Mouse (Mus musculus) forebrain, embryonic 13.5 days (tissue): ENCODE measurements around the gene Krt23. TPM values are rescaled to one million over a fixed set of nuclear protein-coding genes. Genes with fewer than 3 reads are reported as not detected.

Experiments used
- ATAC-seq: fragments of 200-750 bp; cut with Nextera tagmentation; 2 replicates; pipeline ENCODE4 v1.8.0; 2017
- H3K27ac ChIP-seq: fragments of 300-500 bp; sonication (generic); 2 replicates; pipeline ENCODE4 v1.5.1; 2015; ENCODE audit warnings: inconsistent platforms, mild to moderate bottlenecking, moderate library complexity
- H3K27me3 ChIP-seq: fragments of 300-500 bp; sonication (generic); 2 replicates; pipeline ENCODE4 v1.6.1; 2015; ENCODE audit warnings: mild to moderate bottlenecking, inconsistent platforms
- H3K36me3 ChIP-seq: fragments of 300-500 bp; sonication (generic); 2 replicates; pipeline ENCODE4 v1.6.1; 2015; ENCODE audit warnings: mild to moderate bottlenecking, inconsistent platforms; ENCODE audit not compliant: poor library complexity, severe bottlenecking
- H3K4me1 ChIP-seq: fragments of 300-500 bp; sonication (generic); 2 replicates; pipeline ENCODE4 v1.6.1; 2015; ENCODE audit warnings: inconsistent platforms
- H3K4me2 ChIP-seq: fragments of 300-500 bp; sonication (generic); 2 replicates; pipeline ENCODE4 v1.6.1; 2015; ENCODE audit warnings: inconsistent platforms, mild to moderate bottlenecking, moderate library complexity
- H3K4me3 ChIP-seq: fragments of 300-500 bp; sonication (generic); 2 replicates; pipeline ENCODE4 v1.5.1; 2015; ENCODE audit warnings: mild to moderate bottlenecking, inconsistent platforms
- H3K9ac ChIP-seq: fragments of 300-500 bp; sonication (generic); 2 replicates; pipeline ENCODE4 v1.6.1; 2015; ENCODE audit warnings: mild to moderate bottlenecking, inconsistent platforms
- H3K9me3 ChIP-seq: fragments of 300-500 bp; sonication (generic); replicated peaks from 2 replicates; pipeline ENCODE4 v1.6.1; 2016; ENCODE audit warnings: inconsistent platforms
- WGBS: fragments of 180-500 bp; shearing (Covaris S2); methylation state at CpG from one replicate; pipeline ENCODE4 v1.1.7; 2015; 5-methylcytosine and 5-hydroxymethylcytosine counted together
- polyA plus RNA-seq: library from polyadenylated mRNA; unstranded; fragments of >200 nt; fragmentation: Nextera tagmentation; extraction: Ambion mirVana; gene quantifications from 2 replicates; pipeline ENCODE4 v1.2.1, GENCODE M21; 2015

The Krt23 gene
- not detected in 2 replicates for polyA plus RNA-seq

GRCm38 (mm10) chr11:99492733-99493573, at the start of gene Krt23:
Gene Krt23 (minus strand): TSS chr11:99493137.
- Histone ChIP-seq H3K9ac (no peak within 1 kb of the TSS), H3K9me3 (no peaks in the 10 kb centered on the region), H3K27ac (no peak within 1 kb of the TSS), H3K4me3 (no peak within 1 kb of the TSS), H3K4me1 (peaks cover 10% of the 10 kb centered on the region), H3K27me3 (no peaks in the 10 kb centered on the region), H3K36me3 (no peaks in the 10 kb centered on the region), H3K4me2 (no peak within 1 kb of the TSS)
- WGBS: 87% methylated on average over 22 of the region's 22 CpGs
- ATAC-seq: no peak

- Histone ChIP-seq H3K36me3 (no peaks in the 10 kb centered on the region), H3K27me3 (no peaks in the 10 kb centered on the region), H3K4me1 (peaks cover 7% of the 10 kb centered on the region; the same call in 1 of the 2 replicates), H3K4me2 (no peak overlapping the region), H3K4me3 (no peak overlapping the region), H3K9me3 (no peaks in the 10 kb centered on the region), H3K9ac (no peak overlapping the region), H3K27ac (no peak overlapping the region; the same call in 1 of the 2 replicates)
- 53% methylated on average over 9 of the region's 9 CpGs for WGBS
- ATAC-seq: no peak
Measured at GRCm38 (mm10) chr11:99539721-99540120, 46.8 kb upstream of the Krt23 start.

- 91% methylated on average over 13 of the region's 13 CpGs for WGBS
- H3K4me2 ChIP-seq: no peak within 1 kb of the TSS
- no peak within 1 kb of the TSS for H3K4me3 ChIP-seq
- no peak within 1 kb of the TSS for H3K27ac ChIP-seq
- no peaks in the 10 kb centered on the region for H3K4me1 ChIP-seq
- ATAC-seq: no peak
- no peaks in the 10 kb centered on the region for H3K9me3 ChIP-seq
- no peaks in the 10 kb centered on the region for H3K27me3 ChIP-seq
- H3K9ac ChIP-seq: no peak within 1 kb of the TSS
- H3K36me3 ChIP-seq: no peaks in the 10 kb centered on the region
Measured at GRCm38 (mm10) chr11:99521288-99521860, 28.4 kb upstream of the Krt23 start, which contains the start of gene Krt39. Gene Krt39 (minus strand): TSS chr11:99521338.

- H3K4me3 ChIP-seq: no peak overlapping the region
- ATAC-seq: no peak
- H3K9me3 ChIP-seq: no peaks in the 10 kb centered on the region
- H3K9ac ChIP-seq: no peak overlapping the region
- no peaks in the 10 kb centered on the region for H3K36me3 ChIP-seq
- H3K27ac ChIP-seq: no peak overlapping the region
- no peaks in the 10 kb centered on the region for H3K4me1 ChIP-seq
- no peak overlapping the region for H3K4me2 ChIP-seq
- H3K27me3 ChIP-seq: no peaks in the 10 kb centered on the region
- WGBS: 90% methylated on average over 8 of the region's 8 CpGs
Measured at GRCm38 (mm10) chr11:99514098-99514497, 21.2 kb upstream of the Krt23 start.

GRCm38 (mm10) chr11:99500095-99500805, 7.3 kb upstream of the Krt23 start:
- no peak for ATAC-seq
- WGBS: 51% methylated on average over 9 of the region's 9 CpGs
- Histone ChIP-seq H3K4me2 (no peak overlapping the region), H3K27ac (no peak overlapping the region), H3K4me3 (no peak overlapping the region), H3K27me3 (no peaks in the 10 kb centered on the region), H3K36me3 (no peaks in the 10 kb centered on the region), H3K9me3 (no peaks in the 10 kb centered on the region), H3K9ac (no peak overlapping the region), H3K4me1 (peaks cover 9% of the 10 kb centered on the region; the same call in 1 of the 2 replicates)

- no peak overlapping the region for H3K4me3 ChIP-seq
- WGBS: 93% methylated on average over 4 of the region's 4 CpGs
- 0 out of 2 replicates have a peak, but pooled peaks cover 4% of the 10 kb centered on the region for H3K4me1 ChIP-seq
- no peaks in the 10 kb centered on the region for H3K27me3 ChIP-seq
- H3K27ac ChIP-seq: no peak overlapping the region
- H3K4me2 ChIP-seq: no peak overlapping the region
- ATAC-seq: no peak
- no peak overlapping the region for H3K9ac ChIP-seq
- H3K36me3 ChIP-seq: no peaks in the 10 kb centered on the region
- H3K9me3 ChIP-seq: no peaks in the 10 kb centered on the region
Measured at GRCm38 (mm10) chr11:99496460-99496859, 3.5 kb upstream of the Krt23 start.

GRCm38 (mm10) chr11:99494741-99495140, 1.8 kb upstream of the Krt23 start:
- ATAC-seq: no peak
- Histone ChIP-seq H3K9ac (no peak overlapping the region), H3K27me3 (no peaks in the 10 kb centered on the region), H3K4me1 (no peaks in the 10 kb centered on the region), H3K9me3 (no peaks in the 10 kb centered on the region), H3K4me3 (no peak overlapping the region), H3K4me2 (no peak overlapping the region), H3K36me3 (no peaks in the 10 kb centered on the region), H3K27ac (no peak overlapping the region)
- 92% methylated on average over 4 of the region's 4 CpGs for WGBS

GRCm38 (mm10) chr11:99493574-99493850, 575 bp upstream of the Krt23 start:
- no peak overlapping the region for H3K4me3 ChIP-seq
- H3K36me3 ChIP-seq: no peaks in the 10 kb centered on the region
- H3K9me3 ChIP-seq: no peaks in the 10 kb centered on the region
- no peak overlapping the region for H3K4me2 ChIP-seq
- peaks cover 10% of the 10 kb centered on the region for H3K4me1 ChIP-seq
- ATAC-seq: no peak
- no peak overlapping the region for H3K27ac ChIP-seq
- no peak overlapping the region for H3K9ac ChIP-seq
- 54% methylated on average over 5 of the region's 5 CpGs for WGBS
- no peaks in the 10 kb centered on the region for H3K27me3 ChIP-seq

GRCm38 (mm10) chr11:99491040-99491439, 1.9 kb downstream of the Krt23 start:
- Histone ChIP-seq H3K27ac (no peak overlapping the region), H3K27me3 (no peaks in the 10 kb centered on the region), H3K36me3 (no peaks in the 10 kb centered on the region), H3K4me3 (no peak overlapping the region), H3K4me2 (no peak overlapping the region), H3K4me1 (peaks cover 10% of the 10 kb centered on the region), H3K9ac (no peak overlapping the region), H3K9me3 (no peaks in the 10 kb centered on the region)
- 94% methylated on average over 8 of the region's 8 CpGs for WGBS
- no peak for ATAC-seq

GRCm38 (mm10) chr11:99490624-99491023, 2.3 kb downstream of the Krt23 start:
- Histone ChIP-seq H3K9me3 (no peaks in the 10 kb centered on the region), H3K4me3 (no peak overlapping the region), H3K9ac (no peak overlapping the region), H3K36me3 (no peaks in the 10 kb centered on the region), H3K4me1 (peaks cover 10% of the 10 kb centered on the region), H3K4me2 (no peak overlapping the region), H3K27ac (no peak overlapping the region), H3K27me3 (no peaks in the 10 kb centered on the region)
- 81% methylated on average over 4 of the region's 4 CpGs for WGBS
- ATAC-seq: no peak

GRCm38 (mm10) chr11:99489233-99489632, 3.7 kb downstream of the Krt23 start:
- no peak overlapping the region for H3K27ac ChIP-seq
- WGBS: 32% methylated on average over 3 of the region's 3 CpGs
- H3K27me3 ChIP-seq: no peaks in the 10 kb centered on the region
- no peak for ATAC-seq
- H3K9me3 ChIP-seq: no peaks in the 10 kb centered on the region
- H3K36me3 ChIP-seq: no peaks in the 10 kb centered on the region
- H3K4me1 ChIP-seq: peaks cover 10% of the 10 kb centered on the region
- H3K4me3 ChIP-seq: no peak overlapping the region
- H3K4me2 ChIP-seq: no peak overlapping the region
- H3K9ac ChIP-seq: no peak overlapping the region

- H3K9ac ChIP-seq: no peak overlapping the region
- H3K4me1 ChIP-seq: no peaks in the 10 kb centered on the region
- no peak overlapping the region for H3K27ac ChIP-seq
- H3K4me3 ChIP-seq: no peak overlapping the region
- no peaks in the 10 kb centered on the region for H3K36me3 ChIP-seq
- 88% methylated on average over 3 of the region's 3 CpGs for WGBS
- no peak overlapping the region for H3K4me2 ChIP-seq
- H3K27me3 ChIP-seq: no peaks in the 10 kb centered on the region
- no peak for ATAC-seq
- H3K9me3 ChIP-seq: no peaks in the 10 kb centered on the region
Measured at GRCm38 (mm10) chr11:99474981-99475380, 18.0 kb downstream of the Krt23 start.
